Comparison of ENCODE assay signal across 10 mouse cellular contexts in the genomic region with DNA sequence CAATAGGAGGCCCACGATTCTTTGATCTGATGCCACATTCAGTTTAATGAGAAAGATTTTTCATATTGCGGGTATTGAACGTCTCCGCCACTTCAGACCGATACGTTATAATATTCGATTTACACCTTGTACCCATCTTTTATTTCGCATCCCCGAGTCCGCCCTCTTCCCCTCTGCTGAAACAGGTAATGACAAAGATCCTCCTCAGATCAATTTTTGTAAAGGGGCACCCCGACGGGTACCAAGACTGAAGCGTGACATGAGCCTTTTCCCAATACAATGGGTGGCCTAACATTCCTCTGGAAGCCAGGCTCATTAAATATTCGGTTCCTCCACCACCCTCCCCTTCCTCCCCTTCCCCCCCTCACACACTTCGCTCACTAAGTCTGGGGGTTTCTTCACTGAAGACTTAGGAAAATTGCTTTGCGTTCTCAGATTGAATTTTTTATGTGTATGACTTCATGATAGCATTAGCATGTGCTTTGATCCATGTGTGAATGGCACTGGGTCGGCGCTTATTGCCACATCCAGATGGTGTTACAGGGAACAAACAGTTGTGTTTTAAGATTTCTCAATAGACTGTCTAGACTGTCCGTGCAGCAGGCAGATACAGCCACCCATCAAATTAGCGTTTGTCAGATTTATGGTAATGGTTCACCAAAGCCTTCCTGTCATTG.
DNase-seq lines count a peak whose midpoint lies in the region; ATAC-seq and TF ChIP-seq lines count a peak whose summit lies in the region.
"Had no signal": no experiment of that assay in that cellular context is flagged by ENCODE, and none has a peak within 500 bp of the region (broad histone marks: within the 10 kb centered on the region; RNA-seq: fewer than 3 reads in every experiment).

No protein-coding gene starts in this region.

- peak; percentile 54; the same call in 1 of the 2 replicates for ATAC-seq in liver, embryonic 16.5 days (ENCODE audit: low read depth)

- H3K9me3 ChIP-seq in E14TG2a.4 (ENCODE audit: low read length), result no peaks in the 10 kb centered on the region; the same call in 1 of the 2 replicates
- no peaks in the 10 kb centered on the region for H3K9me3 ChIP-seq in liver, embryonic 16.5 days (replicated peaks; ENCODE audit: control insufficient read depth, low read length)

- TF ChIP-seq CTCF in E14TG2a.4 (conservative IDR thresholded peaks at IDR 0.05; ENCODE audit: low read length), result no peak
- no peak for TF ChIP-seq CTCF in layer of hippocampus, adult 2 months (conservative IDR thresholded peaks at IDR 0.05)

- H3K36me3 ChIP-seq in E14TG2a.4 (ENCODE audit: insufficient read depth, low read length), result no peaks in the 10 kb centered on the region; the same call in 1 of the 2 replicates
- no peaks in the 10 kb centered on the region for H3K36me3 ChIP-seq in liver, embryonic 16.5 days (ENCODE audit: control insufficient read depth, insufficient read depth)

- H3K27ac ChIP-seq in liver, embryonic 16.5 days (ENCODE audit: low read length), result no peak overlapping the region
- no peak overlapping the region for H3K27ac ChIP-seq in layer of hippocampus, adult 2 months

- H3K27me3 ChIP-seq in E14TG2a.4 (ENCODE audit: insufficient read depth, low read length), result no peaks in the 10 kb centered on the region
- no peaks in the 10 kb centered on the region for H3K27me3 ChIP-seq in liver, embryonic 16.5 days (ENCODE audit: control insufficient read depth, insufficient read depth, low read depth, low read length)

- H3K4me3 ChIP-seq in E14TG2a.4 (replicated peaks; ENCODE audit: low read length), result peak overlapping the region; percentile 65
- H3K4me3 ChIP-seq in liver, embryonic 16.5 days (ENCODE audit: low read depth, low read length), result no peak overlapping the region
- H3K4me3 ChIP-seq in layer of hippocampus, adult 2 months, result no peak overlapping the region

- WGBS in liver, embryonic 16.5 days (ENCODE audit: insufficient replicate concordance), result 47% methylated on average over 20 of the region's 20 CpGs

- H3K4me1 ChIP-seq in E14TG2a.4 (replicated peaks; ENCODE audit: low read depth, low read length), result peaks cover 78% of the 10 kb centered on the region
- H3K4me1 ChIP-seq in liver, embryonic 16.5 days (ENCODE audit: control insufficient read depth, low read depth, low read length), result no peaks in the 10 kb centered on the region; the same call in 1 of the 2 replicates

- no peak overlapping the region for H3K9ac ChIP-seq in liver, embryonic 16.5 days (ENCODE audit: low read depth, low read length)

- DNase-seq in adipocyte (ENCODE audit: low spot score), result peak; percentile 9
- peak; percentile 46 for DNase-seq in forelimb bud, embryonic 11.5 days (ENCODE audit: low read depth, low spot score)
- no peak for DNase-seq in layer of hippocampus, adult 2 months (ENCODE audit: low spot score in 2 of 2)
- no peak for DNase-seq in spleen, postnatal 36 days (ENCODE audit: low spot score in 2 of 2)
- no peak for DNase-seq in gastrocnemius, adult 18-20 months (ENCODE audit: low spot score)
- no peak for DNase-seq in adrenal gland, adult 2 months
- DNase-seq: kidney, adult 18-20 months; retina, postnatal 1 day had no signal

- no peak overlapping the region for H3K4me2 ChIP-seq in liver, embryonic 16.5 days (ENCODE audit: low read depth, low read length)

Comparison
In these comparisons a context has a peak if more than half of its experiments do, and no peak if none do; other contexts are left out.
1. DNase-seq: peak in adipocyte (single experiment) and forelimb bud, embryonic 11.5 days (single experiment); none in layer of hippocampus, adult 2 months (0 of 2), spleen, postnatal 36 days (0 of 2), gastrocnemius, adult 18-20 months (single experiment) and adrenal gland, adult 2 months (single experiment).